Mouse (Mus musculus) natural killer cell, adult 2 months (primary cell): ENCODE measurements around the gene Neurl4.

Source experiments
- DNase-seq, 2 experiments: peaks; one replicate each; pipeline ENCODE4 v3.0.0; 2022; ENCODE audit warnings: low spot score in 2 of 2

The Neurl4 gene

DNA sequence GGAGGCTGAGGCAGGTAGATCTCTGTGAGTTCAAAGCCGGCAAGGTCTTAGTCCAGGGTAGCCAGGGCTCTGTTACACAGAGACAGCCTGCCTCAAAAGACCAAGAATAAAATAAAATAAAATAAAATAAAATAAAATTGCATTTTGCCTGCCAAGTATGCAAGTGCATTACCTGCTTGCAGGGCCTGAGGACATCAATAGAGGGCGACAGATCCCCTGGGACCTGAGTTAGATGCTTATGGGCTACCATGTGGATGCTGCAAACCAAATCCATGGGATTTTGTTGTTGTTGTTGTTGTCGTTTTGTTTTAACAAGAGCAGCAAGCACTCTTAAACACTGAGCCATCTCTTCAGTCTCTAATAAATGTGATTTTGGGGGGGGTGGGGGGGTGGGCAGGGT lies 31.4 kb downstream of the Neurl4 start:
- DNase-seq: no peak

DNA sequence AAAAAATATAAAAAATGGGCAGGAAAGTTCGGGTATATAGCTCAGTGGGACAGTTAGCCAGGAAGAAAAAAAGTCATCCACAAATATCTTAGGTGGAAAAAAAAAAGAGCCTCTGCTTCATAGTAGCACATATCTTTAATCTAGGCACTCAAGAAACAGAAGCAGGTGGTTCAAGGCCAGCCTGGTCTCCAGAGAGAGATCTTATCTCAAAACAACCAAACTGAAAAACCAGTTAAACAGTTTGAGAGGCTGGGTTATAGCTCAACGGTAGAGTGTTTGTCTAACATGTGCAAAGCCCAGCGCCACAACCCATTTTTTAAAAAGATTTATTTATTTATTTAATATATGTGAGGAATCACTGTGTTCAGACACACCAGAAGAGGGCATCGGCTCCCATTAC lies 32.2 kb downstream of the Neurl4 start:
- DNase-seq: no peak

DNA sequence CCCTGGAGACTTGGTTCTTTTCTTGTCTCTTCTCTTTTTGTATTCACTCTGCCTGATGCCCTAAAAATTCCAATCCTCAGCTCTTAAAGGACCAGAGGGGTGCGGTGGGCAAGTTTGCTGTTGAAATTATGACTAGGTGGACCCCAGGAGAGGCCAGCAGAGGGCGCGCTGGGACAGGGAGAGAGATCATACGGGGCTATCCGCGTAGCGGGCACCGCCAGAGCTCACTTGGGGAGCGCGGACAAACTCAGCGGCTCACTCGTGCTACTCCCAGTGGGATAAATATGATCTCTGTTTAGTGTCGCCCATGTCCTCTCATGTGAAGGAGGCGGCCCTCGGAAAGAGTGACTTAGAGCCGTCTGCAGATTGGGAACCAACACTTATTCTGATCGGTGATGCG lies 33.3 kb downstream of the Neurl4 start:
- peak; percentile 85 to 89 for DNase-seq

DNA sequence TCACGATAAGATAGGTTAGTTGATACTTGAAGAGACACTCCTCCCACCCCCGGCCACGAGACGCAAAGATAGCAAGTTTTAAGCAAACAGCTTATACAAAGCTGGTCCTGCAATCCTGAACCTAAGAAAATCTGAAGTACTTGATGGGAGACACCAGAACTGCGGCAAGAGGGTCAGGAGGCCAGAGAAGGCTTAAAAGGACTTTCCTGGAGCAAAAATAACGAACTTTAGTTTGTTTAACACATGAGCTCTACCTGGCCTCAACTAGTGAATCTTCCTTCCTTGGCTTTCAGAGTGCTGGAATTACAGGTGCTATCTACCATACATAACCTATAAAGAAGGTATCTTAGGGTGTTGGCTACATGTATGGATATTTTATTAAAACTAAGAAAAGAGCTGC lies 33.8 kb downstream of the Neurl4 start:
- DNase-seq: no peak

DNA sequence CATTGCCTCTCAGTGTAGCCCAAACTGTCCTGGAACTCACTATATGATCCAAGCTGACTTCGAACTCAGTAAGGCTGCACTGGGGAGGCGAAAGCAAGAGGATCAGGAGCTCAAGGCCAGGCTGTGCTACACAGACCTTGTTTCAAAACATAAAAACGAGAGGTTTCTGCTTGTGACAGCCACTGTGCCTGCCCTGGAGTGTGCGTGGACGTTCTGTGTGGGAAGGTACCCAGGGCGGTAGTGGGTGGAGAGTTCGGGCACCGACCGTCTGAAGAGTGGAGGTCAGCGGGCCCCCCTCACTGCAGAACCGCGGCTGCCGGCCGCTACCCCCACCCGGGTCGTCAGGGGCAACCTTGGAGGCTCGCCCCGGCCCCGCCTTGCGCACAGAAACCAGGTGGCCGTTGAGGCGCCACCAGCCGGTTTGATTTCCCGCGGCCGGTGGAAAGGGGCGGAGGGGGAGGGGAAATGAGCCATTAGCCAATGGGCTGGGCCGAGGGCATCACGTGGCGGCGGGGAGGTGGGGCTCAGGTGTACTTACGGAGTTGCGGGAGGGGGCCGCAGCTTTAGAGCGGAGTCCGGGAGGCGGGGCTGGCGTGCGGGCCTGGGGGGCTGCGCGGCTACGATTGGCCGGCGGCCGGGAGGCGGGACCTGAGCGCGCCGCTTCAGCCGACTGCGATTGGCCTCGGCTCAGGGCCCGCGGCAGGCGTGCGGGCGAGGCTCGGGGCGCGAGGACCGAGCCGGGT lies 34.4 kb downstream of the Neurl4 start, which contains the start of gene Ybx2:
Gene Ybx2 (plus strand): TSS at position 660 of the 743 bp plus-strand sequence.
- peak; percentile 69 to 84 for DNase-seq

DNA sequence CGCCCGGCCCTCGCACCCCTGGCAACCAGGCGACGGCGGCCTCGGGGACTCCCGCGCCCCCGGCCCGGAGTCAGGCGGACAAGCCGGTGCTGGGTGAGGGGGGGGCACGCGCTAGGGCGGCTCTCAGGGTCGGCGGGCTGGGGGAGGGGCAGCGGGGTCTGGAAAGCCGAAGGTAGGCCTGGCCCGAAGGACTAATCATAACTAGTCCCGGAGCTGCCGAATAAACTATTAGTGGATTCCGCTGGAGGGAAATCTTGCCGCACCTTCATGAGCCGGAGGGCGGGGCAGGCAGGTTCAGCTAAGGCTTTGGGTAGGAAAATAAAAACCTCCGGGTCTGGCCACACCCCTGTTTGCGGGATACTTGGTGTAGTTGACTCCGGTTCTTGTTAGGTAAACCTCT lies 35.3 kb downstream of the Neurl4 start:
- DNase-seq: no peak

DNA sequence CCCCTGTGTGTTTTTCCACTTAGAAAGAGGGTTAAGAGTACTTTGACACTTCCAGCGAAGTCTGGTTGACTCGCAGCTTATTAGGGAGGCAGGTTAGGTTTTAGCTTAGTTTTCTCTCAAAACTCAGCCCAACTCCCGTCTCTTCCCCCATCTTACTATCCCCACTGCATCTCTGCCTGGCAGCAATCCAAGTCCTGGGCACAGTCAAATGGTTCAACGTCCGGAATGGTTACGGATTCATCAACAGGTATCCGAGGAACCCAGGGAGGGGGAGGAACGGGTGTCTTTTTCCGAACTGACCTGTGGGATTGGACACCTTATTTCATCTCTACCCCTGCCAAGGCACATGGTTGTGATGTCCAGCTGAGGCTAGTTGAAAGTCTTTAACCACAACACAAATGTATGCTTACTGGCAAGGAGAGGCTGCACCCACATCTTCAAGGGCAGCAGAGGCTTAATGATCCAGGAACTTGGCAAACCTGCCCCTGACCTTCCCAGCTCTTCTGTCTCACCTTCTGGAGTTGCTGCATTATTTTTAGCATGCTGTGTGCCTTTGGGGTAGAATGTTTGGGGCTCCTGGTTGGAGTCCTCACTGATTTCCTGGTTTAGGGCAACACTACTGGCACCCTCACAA lies 36.0 kb downstream of the Neurl4 start:
- no peak for DNase-seq

DNA sequence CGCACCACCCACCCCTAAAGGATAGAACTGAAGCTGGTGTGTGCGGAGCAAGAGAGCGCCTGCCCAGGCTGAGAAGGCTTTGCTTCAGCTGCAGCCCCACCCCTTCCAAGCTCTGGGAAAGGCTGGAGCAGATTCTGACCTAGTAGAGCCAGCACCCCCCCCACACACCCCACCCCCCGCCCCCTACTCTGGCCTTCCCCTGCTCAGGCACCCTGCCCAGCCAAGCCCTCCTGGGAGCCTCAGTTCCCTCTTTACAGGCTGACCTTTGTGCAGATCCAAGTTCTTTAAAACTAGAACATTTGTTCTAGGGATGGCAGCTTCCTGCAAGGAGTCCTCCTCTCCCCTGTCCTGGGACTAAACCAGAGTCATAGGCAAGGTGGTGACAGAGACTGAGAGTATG lies 36.5 kb downstream of the Neurl4 start:
- DNase-seq: no peak

DNA sequence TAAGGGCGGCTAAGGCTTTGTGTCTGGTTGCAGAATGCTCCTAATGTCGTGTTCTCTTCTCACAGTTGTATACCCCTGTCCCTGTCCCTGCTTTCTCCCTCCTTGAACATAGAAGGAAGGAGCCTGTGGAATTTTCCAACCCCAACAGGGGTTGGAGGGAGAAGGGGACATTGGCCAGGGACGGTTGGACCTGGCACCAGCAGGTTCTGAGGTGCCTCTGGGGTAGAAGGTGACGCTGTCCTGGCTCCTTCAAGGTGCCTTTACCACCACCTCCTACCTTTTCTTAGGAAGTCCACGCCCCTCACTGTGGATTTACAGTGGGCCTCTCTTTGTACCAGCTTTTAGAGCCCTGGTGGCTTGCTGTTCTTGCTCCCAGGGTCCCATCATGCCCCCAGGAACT lies 37.0 kb downstream of the Neurl4 start:
- no peak for DNase-seq

DNA sequence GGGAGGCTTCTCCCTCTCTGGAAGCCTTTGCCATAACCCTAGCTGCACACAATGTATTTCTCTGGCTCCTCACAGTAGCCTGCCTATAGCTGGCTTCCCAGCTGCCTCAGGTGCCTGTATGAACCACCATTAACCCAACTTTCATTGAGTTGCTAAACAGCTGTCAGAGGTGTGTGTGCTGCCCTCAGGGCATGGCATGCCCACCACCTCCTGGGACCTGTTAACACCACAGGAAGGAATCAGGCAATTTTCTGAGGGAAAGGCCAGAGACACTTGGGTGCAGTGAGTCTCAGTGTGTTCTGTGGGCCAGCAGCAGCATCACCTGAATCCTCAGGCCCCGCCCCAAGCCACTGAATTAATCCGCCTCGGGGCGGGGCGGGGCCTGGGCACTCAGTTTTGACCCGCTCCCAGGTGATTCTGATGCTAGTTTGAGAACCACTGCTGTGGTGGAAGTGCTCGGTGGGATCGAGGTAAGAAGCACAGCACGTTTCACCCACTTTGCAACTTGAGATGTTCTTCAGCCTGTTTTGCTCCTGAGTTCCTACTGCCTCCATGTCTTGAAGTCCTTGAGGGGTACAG lies 37.6 kb downstream of the Neurl4 start:
- DNase-seq: no peak

DNA sequence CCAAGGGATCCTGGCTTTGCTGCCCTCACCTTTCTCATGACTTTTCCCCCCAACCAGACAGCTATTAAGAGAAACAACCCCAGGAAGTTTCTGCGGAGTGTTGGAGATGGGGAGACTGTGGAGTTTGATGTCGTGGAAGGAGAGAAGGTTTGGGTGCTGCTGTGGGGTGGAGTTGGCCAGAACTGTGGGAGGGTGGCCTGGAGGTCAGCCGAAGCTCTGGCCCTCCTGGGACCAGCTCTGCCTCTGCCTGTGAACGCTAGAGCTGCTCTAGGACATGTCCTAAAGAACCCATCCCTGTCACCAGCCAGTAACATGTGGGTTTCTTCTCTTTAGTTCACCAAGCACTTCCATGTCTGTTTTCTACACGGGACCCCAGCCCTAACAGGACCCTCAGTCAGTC lies 38.3 kb downstream of the Neurl4 start:
- no peak for DNase-seq

DNA sequence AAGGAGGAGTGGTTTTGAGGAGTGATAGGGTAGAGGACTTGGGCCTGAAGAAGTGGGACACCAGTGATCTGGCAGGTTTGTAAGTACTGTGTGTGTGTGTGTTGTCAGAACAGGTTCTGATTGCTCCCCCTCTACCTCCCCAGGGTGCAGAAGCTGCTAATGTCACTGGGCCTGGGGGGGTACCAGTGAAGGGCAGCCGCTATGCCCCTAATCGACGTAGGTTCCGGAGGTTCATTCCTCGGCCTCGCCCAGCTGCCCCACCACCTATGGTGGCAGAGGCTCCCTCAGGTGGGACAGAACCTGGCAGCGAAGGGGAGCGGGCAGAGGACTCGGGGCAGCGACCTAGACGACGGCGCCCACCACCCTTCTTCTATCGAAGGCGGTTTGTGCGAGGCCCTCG lies 38.9 kb downstream of the Neurl4 start:
- no peak for DNase-seq

DNA sequence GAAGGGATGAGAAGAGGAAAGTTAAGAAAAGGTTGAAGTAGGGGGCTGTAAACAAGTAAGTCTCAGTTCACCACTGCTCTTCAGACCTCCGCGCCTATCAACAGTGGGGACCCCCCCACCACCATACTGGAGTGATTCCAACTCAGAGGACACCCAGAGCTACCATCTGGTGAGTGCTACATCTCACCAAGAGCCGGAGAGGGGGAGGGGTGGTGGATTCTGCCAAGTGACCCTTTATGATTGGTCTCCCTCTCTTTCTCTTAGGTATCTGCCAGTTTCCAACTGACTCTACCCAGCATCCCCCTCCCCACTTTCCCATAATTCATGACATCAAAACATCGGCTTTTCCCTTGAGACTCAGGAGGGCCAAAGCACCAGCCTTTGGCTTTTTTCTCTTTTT lies 40.1 kb downstream of the Neurl4 start:
- DNase-seq: no peak

DNA sequence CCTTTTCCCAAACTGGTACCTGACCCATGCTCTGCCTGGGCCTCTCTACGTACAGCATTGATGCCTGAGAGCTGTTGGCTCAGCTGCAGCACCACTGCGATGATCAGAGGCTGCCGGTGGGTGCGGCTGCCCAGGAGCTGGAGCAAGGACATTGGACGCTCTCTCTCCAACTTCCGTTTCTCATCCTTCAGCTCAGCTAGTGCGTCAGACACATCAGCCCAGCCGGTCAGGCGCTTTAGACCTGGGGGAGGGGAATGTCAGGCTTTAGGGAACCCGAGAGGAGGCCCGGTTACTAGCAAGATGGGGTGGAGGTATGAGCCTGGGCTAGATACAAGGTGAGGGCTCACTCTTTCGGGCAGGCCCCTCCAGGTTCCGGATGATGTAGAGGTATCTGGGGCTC lies 44.3 kb downstream of the Neurl4 start:
- no peak for DNase-seq

DNA sequence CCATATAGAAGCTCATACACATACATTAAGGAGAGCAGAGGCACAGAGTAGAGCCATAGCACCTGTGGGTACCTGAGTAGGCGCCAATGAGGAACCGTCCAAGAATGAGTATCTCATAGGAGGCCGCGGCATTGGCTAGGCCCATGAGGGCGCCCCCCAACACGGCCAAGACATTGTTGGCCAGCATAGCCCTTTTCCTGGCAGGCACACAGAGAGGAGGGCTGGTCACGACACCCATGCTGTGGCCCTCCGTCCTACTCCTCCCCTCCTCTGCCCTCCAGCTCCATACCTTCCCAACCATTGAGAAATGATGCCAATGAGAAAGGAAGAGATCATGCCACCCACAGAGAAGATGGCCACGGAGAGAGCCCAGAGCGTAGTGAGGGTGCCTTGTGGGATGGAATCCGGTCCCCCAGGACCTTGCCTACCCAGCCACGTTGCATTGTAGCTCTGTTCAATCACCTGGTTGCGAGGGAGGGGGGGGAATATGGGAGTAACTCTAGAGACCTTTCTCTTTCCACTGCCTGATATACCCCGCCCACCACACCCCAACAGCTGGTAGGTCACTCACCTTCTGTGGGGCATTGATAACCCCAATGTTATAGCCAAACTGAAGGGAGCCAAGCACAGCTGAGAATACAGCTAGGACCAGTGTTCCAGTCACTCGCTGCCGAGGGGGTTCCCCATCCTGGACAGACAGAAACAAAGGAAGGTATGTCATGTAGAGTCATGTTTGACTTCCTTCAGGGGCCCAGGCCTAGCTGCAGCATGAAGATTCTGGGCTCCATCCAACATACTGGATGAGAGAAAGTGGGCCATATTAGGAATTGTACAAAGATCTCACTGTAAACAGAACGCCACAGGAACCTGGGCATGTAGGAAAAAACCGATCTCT lies 45.4 kb downstream of the Neurl4 start:
- DNase-seq: no peak

DNA sequence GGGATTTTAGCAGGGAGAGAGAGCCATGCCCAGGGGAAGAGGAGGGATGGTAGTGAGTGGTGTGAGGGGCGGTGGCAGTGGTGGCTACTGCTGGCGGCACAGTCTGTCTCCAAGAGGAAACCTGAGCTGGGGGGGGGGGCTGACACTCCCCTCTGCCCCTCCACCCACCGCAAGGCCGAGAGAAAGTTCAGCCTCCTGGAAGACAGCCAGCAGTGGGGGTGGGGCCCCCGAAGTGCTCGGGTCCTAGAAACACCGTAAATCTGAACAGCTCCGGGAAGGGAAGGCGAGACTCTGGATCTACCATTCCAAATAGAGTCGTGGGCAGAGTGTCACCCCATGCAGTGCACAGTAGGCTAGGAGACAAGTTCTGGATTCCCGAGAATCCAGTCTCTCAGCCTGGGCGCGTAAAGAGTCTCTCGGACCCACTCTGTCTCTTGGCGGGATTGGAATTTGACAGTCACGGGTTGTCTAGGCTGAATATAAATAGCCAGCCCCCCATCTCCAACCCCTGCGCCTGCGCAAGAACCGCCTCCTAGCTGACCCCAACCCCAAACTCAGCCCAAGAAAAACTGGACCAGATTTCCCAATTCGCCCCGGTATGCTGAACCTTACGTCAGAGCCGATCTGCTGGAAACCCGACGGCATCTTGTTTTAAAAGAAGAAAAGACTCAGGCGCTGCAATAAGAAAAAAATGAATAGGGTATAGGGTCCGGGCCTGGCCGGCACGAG lies 46.6 kb downstream of the Neurl4 start:
- DNase-seq: no peak

DNA sequence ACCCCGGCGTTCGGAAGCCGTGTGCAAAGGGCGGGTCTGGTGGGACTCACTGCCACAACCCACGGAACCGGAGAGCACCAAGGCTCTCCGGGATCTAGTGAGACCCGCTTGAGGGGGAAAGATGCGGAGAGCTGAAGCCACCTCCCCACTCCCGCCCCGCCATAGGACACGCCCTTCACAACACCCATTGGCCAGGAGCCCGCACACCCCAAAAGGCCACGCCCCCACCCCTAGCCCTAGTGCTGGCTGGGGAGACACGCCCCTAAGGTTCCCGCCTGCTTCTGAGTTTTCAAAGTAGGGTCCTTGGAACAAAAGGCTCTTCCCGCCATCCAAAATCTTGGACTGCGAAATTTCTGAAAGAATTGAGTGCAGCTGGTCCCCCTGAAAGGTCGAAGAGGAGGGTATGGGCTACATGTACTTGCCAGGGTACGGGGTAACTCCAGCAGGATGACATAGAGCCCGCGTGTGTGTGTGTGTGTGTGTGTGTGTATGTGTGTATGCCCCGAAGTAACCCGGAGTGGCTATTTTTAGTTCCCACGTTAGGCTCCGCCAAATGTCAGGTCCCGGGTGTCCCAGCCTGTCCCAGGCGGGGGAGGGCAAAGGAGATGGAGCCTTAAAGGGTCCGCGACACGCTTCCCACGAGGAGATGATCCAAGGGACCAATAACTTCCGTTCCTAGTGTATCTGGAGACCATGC lies 47.3 kb downstream of the Neurl4 start, which contains the start of gene Slc2a4:
Gene Slc2a4 (minus strand): TSS at position 123 of the 697 bp plus-strand sequence.
- peak; percentile 76 to 84 for DNase-seq

DNA sequence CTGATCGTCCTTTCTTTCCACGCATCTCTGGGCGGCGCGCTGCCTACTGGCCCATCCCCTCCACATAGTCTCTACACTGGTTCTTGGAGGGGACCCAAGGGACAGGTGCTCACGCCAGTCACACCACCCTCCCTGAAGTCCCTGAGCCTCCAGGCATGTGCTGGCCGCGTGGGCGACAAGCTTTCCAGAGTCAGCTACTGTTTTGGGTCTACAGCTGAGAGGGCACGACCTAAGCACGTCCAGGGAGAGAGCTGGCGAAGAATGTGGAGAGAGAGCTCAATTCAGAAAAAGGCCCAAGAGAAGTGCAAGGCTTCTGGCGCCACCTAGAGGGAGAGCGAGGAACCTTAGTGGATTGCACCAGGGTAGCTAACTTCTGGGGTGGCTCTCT lies 47.9 kb downstream of the Neurl4 start:
- peak; percentile 81 to 87 for DNase-seq

DNA sequence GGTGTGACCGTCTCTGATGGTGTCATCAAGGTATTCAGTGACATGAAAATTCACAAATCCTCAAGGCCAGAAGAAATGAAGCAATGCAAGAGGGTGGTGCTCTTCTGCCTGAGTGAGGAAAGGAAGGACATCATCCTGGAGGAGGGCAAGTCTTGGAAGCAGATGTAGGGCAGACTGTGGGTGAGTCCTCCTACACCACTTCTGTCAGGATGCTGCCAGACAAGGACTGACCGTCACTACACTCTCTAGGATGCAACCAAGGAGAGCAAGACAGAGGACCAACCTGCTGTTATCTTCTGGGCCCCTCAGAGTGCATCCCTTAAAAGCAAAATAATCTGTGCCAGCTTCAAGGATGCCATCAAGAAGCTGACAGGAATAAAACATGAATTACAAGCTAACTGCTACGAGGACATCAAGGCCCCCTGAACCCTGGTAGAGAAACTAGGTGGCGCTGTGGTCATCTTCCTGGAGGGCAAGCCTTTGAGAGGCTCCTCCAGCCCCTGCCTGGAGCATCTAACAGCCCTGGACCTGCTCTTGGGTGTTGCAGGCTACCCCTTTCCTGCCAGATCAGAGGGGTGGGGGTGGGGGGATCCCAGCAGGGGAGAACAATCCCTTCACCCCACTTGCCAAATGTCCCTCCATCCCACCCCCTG lies 50.1 kb downstream of the Neurl4 start:
- DNase-seq: no peak

DNA sequence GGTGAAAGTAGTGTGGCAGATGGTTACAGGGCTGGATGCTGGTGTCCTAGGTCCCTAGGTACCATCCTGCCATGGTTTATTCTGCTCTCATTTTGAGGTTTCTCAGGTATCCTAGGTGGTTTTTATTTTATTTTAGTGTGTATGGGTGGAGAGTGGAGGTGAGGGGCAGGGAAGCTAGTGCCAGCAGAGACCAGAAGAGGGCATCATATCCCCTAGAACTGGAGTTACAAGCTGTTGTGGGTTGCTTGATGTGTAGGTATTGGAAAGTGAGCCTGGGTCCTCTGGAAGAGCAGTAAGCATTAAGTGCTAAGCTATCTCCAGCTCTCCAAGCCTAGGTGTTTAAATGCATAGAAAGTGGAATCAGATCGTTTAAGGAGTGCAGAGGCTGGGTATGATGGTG lies 51.4 kb downstream of the Neurl4 start:
- no peak for DNase-seq
